Mouse (Mus musculus): ENCODE measurements around the gene Ube2q2. TPM values are rescaled to one million over a fixed set of nuclear protein-coding genes. Genes with fewer than 3 reads are reported as not detected.
"Not testable (repeated sequence)": the region's sequence is repeated elsewhere in the genome, so short reads cannot be mapped to it uniquely, and the experiment has no call there.

Gene Ube2q2
- polyA plus RNA-seq, 1 experiment from 2014 or later, result 22.8 TPM

GRCm38 (mm10) chr9:55229010-55229409 lies 80.4 kb downstream of the Ube2q2 start:
- H3K9ac ChIP-seq (ENCODE audit: low read length), result no peak overlapping the region
- no peak overlapping the region for H3K4me3 ChIP-seq (ENCODE audit: low read depth, low read length)
- no peaks in the 10 kb centered on the region for H3K36me3 ChIP-seq (ENCODE audit: control insufficient read depth, insufficient read depth, low read length)
- no peak for TF ChIP-seq EP300 (optimal IDR thresholded peaks at IDR 0.05)
- TF ChIP-seq CTCF (IDR thresholded peaks at IDR 0.05; ENCODE audit: low read depth), result peak; percentile 39
- DNase-seq (ENCODE audit: low spot score), result no peak
- ATAC-seq (ENCODE audit: low FRiP score, low TSS enrichment), result no peak
- H3K27me3 ChIP-seq (ENCODE audit: control insufficient read depth, insufficient read depth, low read length), result no peaks in the 10 kb centered on the region
- H3K4me2 ChIP-seq (replicated peaks; ENCODE audit: low read depth), result no peak overlapping the region
- H3K4me1 ChIP-seq (replicated peaks; ENCODE audit: control insufficient read depth, insufficient read depth), result no peaks in the 10 kb centered on the region
- no peaks in the 10 kb centered on the region for H3K9me3 ChIP-seq (ENCODE audit: control insufficient read depth, low read length)
- no peak overlapping the region for H3K27ac ChIP-seq (replicated peaks)
- WGBS, result 53% methylated on average over 10 of the region's 10 CpGs

DNA sequence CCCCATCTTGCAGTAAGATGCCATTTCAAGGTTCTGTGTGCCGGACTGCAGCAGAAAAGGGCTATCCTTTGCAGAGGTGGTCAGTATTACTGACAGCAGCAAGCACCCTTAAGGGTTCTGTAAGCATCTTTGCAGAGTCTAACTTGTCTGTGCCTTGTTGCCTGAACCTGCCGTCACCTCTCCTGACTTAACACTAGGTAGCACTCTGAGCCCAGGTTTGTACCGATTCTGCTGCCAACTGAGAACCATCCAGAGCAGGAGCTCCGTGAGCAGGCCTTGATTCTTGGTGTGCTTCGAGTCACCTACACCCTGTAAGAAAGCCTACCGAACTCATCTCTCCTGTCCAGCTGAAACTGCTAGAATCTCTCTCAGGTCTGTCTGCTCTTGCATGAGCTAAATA lies 82.9 kb downstream of the Ube2q2 start:
- Histone ChIP-seq H3K4me2 (replicated peaks; ENCODE audit: low read depth) (no peak overlapping the region), H3K9ac (ENCODE audit: low read length) (no peak overlapping the region), H3K27me3 (ENCODE audit: control insufficient read depth, insufficient read depth, low read length) (no peaks in the 10 kb centered on the region), H3K4me1 (replicated peaks; ENCODE audit: control insufficient read depth, insufficient read depth) (no peaks in the 10 kb centered on the region), H3K9me3 (ENCODE audit: control insufficient read depth, low read length) (no peaks in the 10 kb centered on the region), H3K4me3 (ENCODE audit: low read depth, low read length) (no peak overlapping the region), H3K27ac (replicated peaks) (no peak overlapping the region), H3K36me3 (ENCODE audit: control insufficient read depth, insufficient read depth, low read length) (no peaks in the 10 kb centered on the region)
- DNase-seq (ENCODE audit: low spot score), result peak; percentile 37
- 56% methylated on average over 6 of the region's 6 CpGs for WGBS
- TF ChIP-seq CTCF (IDR thresholded peaks at IDR 0.05; ENCODE audit: low read depth) (peak; percentile 65), EP300 (optimal IDR thresholded peaks at IDR 0.05) (no peak)
- ATAC-seq (ENCODE audit: low FRiP score, low TSS enrichment), result no peak

GRCm38 (mm10) chr9:55232110-55232509 lies 83.5 kb downstream of the Ube2q2 start:
- Histone ChIP-seq H3K9ac (ENCODE audit: low read length) (no peak overlapping the region), H3K27ac (replicated peaks) (no peak overlapping the region), H3K4me1 (replicated peaks; ENCODE audit: control insufficient read depth, insufficient read depth) (no peaks in the 10 kb centered on the region), H3K4me3 (ENCODE audit: low read depth, low read length) (no peak overlapping the region), H3K4me2 (replicated peaks; ENCODE audit: low read depth) (no peak overlapping the region), H3K9me3 (ENCODE audit: control insufficient read depth, low read length) (no peaks in the 10 kb centered on the region), H3K36me3 (ENCODE audit: control insufficient read depth, insufficient read depth, low read length) (no peaks in the 10 kb centered on the region), H3K27me3 (ENCODE audit: control insufficient read depth, insufficient read depth, low read length) (no peaks in the 10 kb centered on the region)
- no peak for TF ChIP-seq CTCF (IDR thresholded peaks at IDR 0.05; ENCODE audit: low read depth)
- TF ChIP-seq EP300 (optimal IDR thresholded peaks at IDR 0.05), result no peak
- ATAC-seq (ENCODE audit: low FRiP score, low TSS enrichment), result no peak
- no peak for DNase-seq (ENCODE audit: low spot score)
- 87% methylated on average over 5 of the region's 5 CpGs for WGBS

DNA sequence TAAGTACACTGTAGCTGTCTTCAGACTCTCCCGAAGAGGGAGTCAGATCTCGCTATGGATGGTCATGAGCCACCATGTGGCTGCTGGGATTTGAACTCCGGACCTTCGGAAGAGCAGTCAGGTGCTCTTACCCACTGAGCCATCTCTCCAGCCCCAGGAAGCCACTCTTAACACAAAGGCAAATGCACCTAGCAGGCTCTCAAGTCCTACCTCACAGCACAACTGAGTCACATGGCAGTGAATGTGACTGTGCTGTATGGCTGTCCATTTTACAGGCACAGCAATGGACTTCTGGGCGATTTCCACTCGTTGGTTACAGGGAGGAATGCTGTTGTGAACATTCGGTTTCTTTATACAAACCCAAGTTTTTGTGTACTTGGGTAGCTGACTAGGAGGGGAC lies 83.9 kb downstream of the Ube2q2 start:
- WGBS, result 84% methylated on average over 7 of the region's 7 CpGs
- no peak for TF ChIP-seq CTCF (IDR thresholded peaks at IDR 0.05; ENCODE audit: low read depth)
- TF ChIP-seq EP300 (optimal IDR thresholded peaks at IDR 0.05), result no peak
- Histone ChIP-seq H3K4me1 (replicated peaks; ENCODE audit: control insufficient read depth, insufficient read depth) (no peaks in the 10 kb centered on the region), H3K27me3 (ENCODE audit: control insufficient read depth, insufficient read depth, low read length) (no peaks in the 10 kb centered on the region), H3K27ac (replicated peaks) (no peak overlapping the region), H3K4me3 (ENCODE audit: low read depth, low read length) (no peak overlapping the region), H3K9ac (ENCODE audit: low read length) (no peak overlapping the region), H3K9me3 (ENCODE audit: control insufficient read depth, low read length) (no peaks in the 10 kb centered on the region), H3K36me3 (ENCODE audit: control insufficient read depth, insufficient read depth, low read length) (no peaks in the 10 kb centered on the region), H3K4me2 (replicated peaks; ENCODE audit: low read depth) (no peak overlapping the region)
- no peak for DNase-seq (ENCODE audit: low spot score)
- no peak for ATAC-seq (ENCODE audit: low FRiP score, low TSS enrichment)

DNA sequence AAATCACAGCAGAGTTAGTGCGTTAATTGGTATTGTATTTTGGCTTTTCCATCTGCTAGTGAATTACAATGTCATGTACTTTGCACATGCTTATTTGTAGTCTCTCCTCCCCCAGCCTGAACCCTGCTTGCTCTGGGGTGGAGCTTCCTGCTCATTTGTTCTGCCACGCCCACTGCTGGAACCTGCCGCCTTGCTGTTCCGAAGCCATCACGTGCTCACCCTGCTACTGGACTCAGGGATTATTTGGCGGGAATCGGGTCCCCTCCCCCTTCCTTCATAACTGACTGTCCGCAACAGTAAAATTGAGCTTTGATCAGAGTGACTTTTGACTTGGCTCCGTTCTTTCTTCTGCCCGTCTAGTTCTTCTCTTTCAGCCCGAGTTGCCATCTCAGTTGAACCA lies 84.4 kb downstream of the Ube2q2 start:
- H3K4me1 ChIP-seq (replicated peaks; ENCODE audit: control insufficient read depth, insufficient read depth); H3K27ac ChIP-seq (replicated peaks); ATAC-seq (ENCODE audit: low FRiP score, low TSS enrichment); H3K4me2 ChIP-seq (replicated peaks; ENCODE audit: low read depth); H3K36me3 ChIP-seq (ENCODE audit: control insufficient read depth, insufficient read depth, low read length); H3K9me3 ChIP-seq (ENCODE audit: control insufficient read depth, low read length); H3K9ac ChIP-seq (ENCODE audit: low read length); H3K4me3 ChIP-seq (ENCODE audit: low read depth, low read length); H3K27me3 ChIP-seq (ENCODE audit: control insufficient read depth, insufficient read depth, low read length): not testable (repeated sequence)
- DNase-seq (ENCODE audit: low spot score), result peak; percentile 23
- 58% methylated on average over 11 of the region's 11 CpGs for WGBS

DNA sequence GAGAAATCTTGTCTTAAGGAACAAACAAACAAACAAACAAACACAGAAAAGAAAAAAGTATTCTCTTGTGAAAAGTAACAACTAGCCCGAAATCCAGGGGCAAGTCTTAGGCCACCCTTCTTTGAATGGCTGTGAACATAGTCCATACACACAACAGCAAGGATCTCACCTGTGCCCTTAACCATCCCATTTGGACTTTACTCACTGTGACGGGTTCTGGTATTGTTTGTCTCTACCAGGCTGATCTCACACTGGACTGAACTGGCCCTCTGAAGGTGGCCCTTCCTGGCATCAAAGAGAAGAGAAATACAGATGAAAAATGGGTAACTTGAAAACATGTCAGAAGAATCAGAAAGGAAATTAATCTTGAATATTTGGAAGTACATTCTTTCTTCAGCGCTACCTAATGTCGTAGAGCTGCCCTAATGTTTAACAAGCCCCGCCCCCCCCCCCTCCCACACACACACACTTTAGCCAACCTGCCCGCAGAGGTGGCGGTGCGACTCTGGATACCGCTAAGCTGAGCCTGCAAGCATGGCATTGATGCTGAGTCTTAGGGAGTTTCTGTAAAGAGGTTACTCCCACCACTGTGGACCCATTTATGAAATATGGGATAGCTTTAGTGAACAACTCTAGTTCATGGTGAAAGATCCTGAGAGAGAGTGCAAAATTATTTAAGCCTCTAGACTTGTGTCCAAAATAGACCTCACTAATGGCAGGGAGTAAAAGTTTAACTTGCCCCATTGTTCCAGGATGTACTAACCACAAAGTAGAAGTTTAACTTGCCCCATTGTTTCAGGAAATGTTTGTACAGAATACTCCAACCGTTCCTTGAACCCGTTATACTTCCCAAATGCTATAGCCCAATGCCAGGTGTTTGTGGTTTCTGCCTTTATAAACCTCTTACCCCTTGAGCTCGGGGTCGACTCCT lies 87.8 kb downstream of the Ube2q2 start:
- Histone ChIP-seq H3K27ac (replicated peaks) (no peak overlapping the region), H3K9me3 (ENCODE audit: control insufficient read depth, low read length) (no peaks in the 10 kb centered on the region)
- 58% methylated on average over 13 of the region's 13 CpGs for WGBS

More for the DNA sequence above, 87.8 kb downstream of the Ube2q2 start:
- H3K36me3 ChIP-seq (ENCODE audit: control insufficient read depth, insufficient read depth, low read length), result no peaks in the 10 kb centered on the region
- no peak overlapping the region for H3K9ac ChIP-seq (ENCODE audit: low read length)
- H3K4me3 ChIP-seq (ENCODE audit: low read depth, low read length), result no peak overlapping the region
- no peak for DNase-seq (ENCODE audit: low spot score)
- H3K4me1 ChIP-seq (replicated peaks; ENCODE audit: control insufficient read depth, insufficient read depth), result no peaks in the 10 kb centered on the region
- ATAC-seq (ENCODE audit: low FRiP score, low TSS enrichment), result no peak
- H3K27me3 ChIP-seq (ENCODE audit: control insufficient read depth, insufficient read depth, low read length), result no peaks in the 10 kb centered on the region
- TF ChIP-seq CTCF (IDR thresholded peaks at IDR 0.05; ENCODE audit: low read depth) (no peak), EP300 (optimal IDR thresholded peaks at IDR 0.05) (no peak)
- no peak overlapping the region for H3K4me2 ChIP-seq (replicated peaks; ENCODE audit: low read depth)
